Mouse (Mus musculus) liver, embryonic 16.5 days (tissue): ENCODE measurements around the gene Cyb5b. TPM values are rescaled to one million over a fixed set of nuclear protein-coding genes. Genes with fewer than 3 reads are reported as not detected.
A peak's percentile ranks its signal among the peaks of the same experiment; 100 is the strongest.

Experiments used
- ATAC-seq: fragments of 200-750 bp; cut with Nextera tagmentation; 2 replicates; pipeline ENCODE4 v1.8.0; 2017; ENCODE audit warnings: low read depth, mild to moderate bottlenecking, moderate number of reproducible peaks, moderate library complexity
- H3K27ac ChIP-seq: fragments of 300-500 bp; sonication (generic); 2 replicates; pipeline ENCODE4 v1.5.1; 2014; ENCODE audit warnings: mild to moderate bottlenecking, low read length
- H3K27me3 ChIP-seq: fragments of 300-500 bp; sonication (generic); 2 replicates; pipeline ENCODE4 v1.6.1; 2014; ENCODE audit warnings: low read depth, low read length, mixed read lengths; ENCODE audit not compliant: control insufficient read depth, insufficient read depth
- H3K36me3 ChIP-seq: fragments of 300-500 bp; sonication (generic); 2 replicates; pipeline ENCODE4 v1.6.1; 2014; ENCODE audit warnings: mild to moderate bottlenecking; ENCODE audit not compliant: control insufficient read depth, insufficient read depth
- H3K4me1 ChIP-seq: fragments of 300-500 bp; sonication (generic); 2 replicates; pipeline ENCODE4 v1.6.1; 2014; ENCODE audit warnings: low read depth, low read length, mixed read lengths; ENCODE audit not compliant: control insufficient read depth
- H3K4me2 ChIP-seq: fragments of 300-500 bp; sonication (generic); 2 replicates; pipeline ENCODE4 v1.6.1; 2014; ENCODE audit warnings: low read depth, low read length, mixed read lengths
- H3K4me3 ChIP-seq: fragments of 300-500 bp; sonication (generic); 2 replicates; pipeline ENCODE4 v1.5.1; 2014; ENCODE audit warnings: low read depth, mild to moderate bottlenecking, low read length
- H3K9ac ChIP-seq: fragments of 300-500 bp; sonication (generic); 2 replicates; pipeline ENCODE4 v1.6.1; 2014; ENCODE audit warnings: low read depth, low read length
- H3K9me3 ChIP-seq: fragments of 300-500 bp; sonication (generic); replicated peaks from 2 replicates; pipeline ENCODE4 v1.6.1; 2016; ENCODE audit warnings: low read length; ENCODE audit not compliant: control insufficient read depth
- WGBS: fragments of 180-500 bp; shearing (Covaris S2); extraction: QIAGEN DNeasy Blood & Tissue Kit; methylation state at CpG from one replicate; pipeline ENCODE4 v1.1.7; 2014; ENCODE audit not compliant: insufficient replicate concordance; 5-methylcytosine and 5-hydroxymethylcytosine counted together
- polyA plus RNA-seq: library from polyadenylated mRNA; unstranded; fragments of >200 nt; fragmentation: Nextera tagmentation; extraction: Ambion mirVana; gene quantifications from 2 replicates; pipeline ENCODE4 v1.2.1, GENCODE M21; 2015

Cyb5b gene
- polyA plus RNA-seq, 1 experiment from 2014 or later, result 23.0 TPM

GRCm38 (mm10) chr8:107124343-107124742 lies 26.1 kb upstream of the Cyb5b start:
- WGBS, result 57% methylated on average over 8 of the region's 8 CpGs
- Histone ChIP-seq H3K9me3 (no peaks in the 10 kb centered on the region), H3K9ac (no peak overlapping the region), H3K4me1 (no peaks in the 10 kb centered on the region), H3K27me3 (no peaks in the 10 kb centered on the region), H3K36me3 (no peaks in the 10 kb centered on the region), H3K4me2 (no peak overlapping the region), H3K27ac (no peak overlapping the region), H3K4me3 (no peak overlapping the region)
- 0 out of 2 replicates have a peak, but pooled peaks have one; percentile 16 for ATAC-seq

- no peak overlapping the region for H3K4me3 ChIP-seq
- H3K4me2 ChIP-seq, result no peak overlapping the region
- H3K36me3 ChIP-seq, result no peaks in the 10 kb centered on the region
- H3K27me3 ChIP-seq, result no peaks in the 10 kb centered on the region
- ATAC-seq, result peak; percentile 64
- no peak overlapping the region for H3K9ac ChIP-seq
- 60% methylated on average over 8 of the region's 8 CpGs for WGBS
- H3K9me3 ChIP-seq, result no peaks in the 10 kb centered on the region
- H3K4me1 ChIP-seq, result no peaks in the 10 kb centered on the region
- no peak overlapping the region for H3K27ac ChIP-seq
These were observed 21.0 kb upstream of the Cyb5b start for GRCm38 (mm10) chr8:107129171-107130025.

GRCm38 (mm10) chr8:107130028-107130427 lies 20.4 kb upstream of the Cyb5b start:
- WGBS, result 63% methylated on average over 6 of the region's 6 CpGs

GRCm38 (mm10) chr8:107132581-107133491 lies 17.6 kb upstream of the Cyb5b start:
- H3K36me3 ChIP-seq, result no peaks in the 10 kb centered on the region
- 71% methylated on average over 24 of the region's 24 CpGs for WGBS
- H3K27me3 ChIP-seq, result no peaks in the 10 kb centered on the region
- no peaks in the 10 kb centered on the region for H3K4me1 ChIP-seq
- no peak overlapping the region for H3K9ac ChIP-seq
- H3K27ac ChIP-seq, result no peak overlapping the region
- H3K4me3 ChIP-seq, result no peak overlapping the region
- ATAC-seq, result no peak
- H3K9me3 ChIP-seq, result no peaks in the 10 kb centered on the region
- no peak overlapping the region for H3K4me2 ChIP-seq

More at GRCm38 (mm10) chr8:107130028-107130427, 20.4 kb upstream of the Cyb5b start:
- Histone ChIP-seq H3K27me3 (no peaks in the 10 kb centered on the region), H3K27ac (no peak overlapping the region), H3K9ac (no peak overlapping the region), H3K4me1 (no peaks in the 10 kb centered on the region), H3K4me3 (no peak overlapping the region), H3K9me3 (no peaks in the 10 kb centered on the region), H3K36me3 (no peaks in the 10 kb centered on the region), H3K4me2 (no peak overlapping the region)
- no peak for ATAC-seq

- H3K4me3 ChIP-seq, result no peak overlapping the region
- H3K27ac ChIP-seq, result no peak overlapping the region
- H3K27me3 ChIP-seq, result no peaks in the 10 kb centered on the region
- ATAC-seq, result no peak
- 60% methylated on average over 6 of the region's 6 CpGs for WGBS
- no peak overlapping the region for H3K9ac ChIP-seq
- H3K36me3 ChIP-seq, result no peaks in the 10 kb centered on the region
- no peaks in the 10 kb centered on the region for H3K9me3 ChIP-seq
- no peak overlapping the region for H3K4me2 ChIP-seq
- no peaks in the 10 kb centered on the region for H3K4me1 ChIP-seq
These were observed 16.6 kb upstream of the Cyb5b start for GRCm38 (mm10) chr8:107133881-107134280.

GRCm38 (mm10) chr8:107136003-107136612 lies 14.3 kb upstream of the Cyb5b start:
- Histone ChIP-seq H3K4me2 (no peak overlapping the region), H3K4me1 (peaks cover 12% of the 10 kb centered on the region), H3K4me3 (no peak overlapping the region), H3K36me3 (no peaks in the 10 kb centered on the region), H3K9ac (no peak overlapping the region), H3K9me3 (no peaks in the 10 kb centered on the region), H3K27ac (no peak overlapping the region), H3K27me3 (no peaks in the 10 kb centered on the region)
- ATAC-seq, result no peak
- 64% methylated on average over 8 of the region's 8 CpGs for WGBS

GRCm38 (mm10) chr8:107137591-107137990 lies 12.8 kb upstream of the Cyb5b start:
- no peak for ATAC-seq
- peaks cover 12% of the 10 kb centered on the region for H3K4me1 ChIP-seq
- 76% methylated on average over 6 of the region's 6 CpGs for WGBS
- H3K36me3 ChIP-seq, result no peaks in the 10 kb centered on the region
- no peak overlapping the region for H3K4me3 ChIP-seq
- no peak overlapping the region for H3K27ac ChIP-seq
- H3K9me3 ChIP-seq, result no peaks in the 10 kb centered on the region
- no peaks in the 10 kb centered on the region for H3K27me3 ChIP-seq
- H3K9ac ChIP-seq, result no peak overlapping the region
- no peak overlapping the region for H3K4me2 ChIP-seq

GRCm38 (mm10) chr8:107138338-107138737 lies 12.1 kb upstream of the Cyb5b start:
- Histone ChIP-seq H3K36me3 (no peaks in the 10 kb centered on the region), H3K27me3 (no peaks in the 10 kb centered on the region), H3K4me3 (no peak overlapping the region), H3K4me2 (no peak overlapping the region), H3K27ac (no peak overlapping the region), H3K9ac (no peak overlapping the region), H3K9me3 (no peaks in the 10 kb centered on the region), H3K4me1 (peaks cover 12% of the 10 kb centered on the region)
- WGBS, result 78% methylated on average over 5 of the region's 5 CpGs
- ATAC-seq, result no peak
